Mouse (Mus musculus): ENCODE measurements around the gene Lipc. TPM values are rescaled to one million over a fixed set of nuclear protein-coding genes. Genes with fewer than 3 reads are reported as not detected.

The Lipc gene
- polyA plus RNA-seq, 1 experiment from 2014 or later, result not detected

GRCm38 (mm10) chr9:70890736-70891135, 61.3 kb downstream of the Lipc start:
- H3K9ac ChIP-seq (ENCODE audit: low read depth, low read length), result no peak overlapping the region
- DNase-seq (ENCODE audit: low spot score) (no peak), ATAC-seq (ENCODE audit: low FRiP score) (no peak)
- no peaks in the 10 kb centered on the region for H3K36me3 ChIP-seq (ENCODE audit: control insufficient read depth, insufficient read depth, low read length)
- H3K4me2 ChIP-seq (replicated peaks; ENCODE audit: low read depth, low read length), result no peak overlapping the region
- WGBS, result 90% methylated on average over 7 of the region's 7 CpGs
- H3K27me3 ChIP-seq (ENCODE audit: control insufficient read depth, insufficient read depth, low read length), result no peaks in the 10 kb centered on the region
- no peak overlapping the region for H3K27ac ChIP-seq (ENCODE audit: low read depth, low read length)
- no peaks in the 10 kb centered on the region for H3K4me1 ChIP-seq (replicated peaks; ENCODE audit: control insufficient read depth, insufficient read depth, low read length)
- no peaks in the 10 kb centered on the region for H3K9me3 ChIP-seq (ENCODE audit: control insufficient read depth, low read length)
- no peak overlapping the region for H3K4me3 ChIP-seq (ENCODE audit: low read depth, low read length)

DNA sequence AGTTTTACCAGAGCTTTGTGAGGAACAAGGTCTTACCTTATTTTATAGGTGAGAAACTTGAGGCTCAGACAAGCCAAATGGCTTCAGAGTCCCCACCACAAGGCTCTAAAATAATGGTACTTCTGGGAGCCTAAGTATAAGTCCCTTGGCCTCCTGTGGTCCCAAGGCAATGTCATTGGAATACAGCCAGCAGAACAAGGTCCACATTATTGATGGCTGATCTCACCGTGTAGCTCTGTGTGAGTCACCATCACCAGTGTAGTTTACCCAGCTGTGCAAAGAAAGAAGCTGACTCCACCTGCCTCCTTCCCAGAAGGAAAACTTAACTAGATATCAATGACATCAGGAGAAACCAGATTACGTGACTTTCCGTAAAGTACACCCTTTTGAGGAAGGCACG, 63.1 kb downstream of the Lipc start:
- H3K4me2 ChIP-seq (replicated peaks; ENCODE audit: low read depth, low read length), result no peak overlapping the region
- H3K4me3 ChIP-seq (ENCODE audit: low read depth, low read length), result no peak overlapping the region
- WGBS, result 86% methylated on average over 4 of the region's 4 CpGs
- no peak overlapping the region for H3K9ac ChIP-seq (ENCODE audit: low read depth, low read length)
- no peak for DNase-seq (ENCODE audit: low spot score)
- H3K27ac ChIP-seq (ENCODE audit: low read depth, low read length), result no peak overlapping the region
- H3K27me3 ChIP-seq (ENCODE audit: control insufficient read depth, insufficient read depth, low read length), result no peaks in the 10 kb centered on the region
- H3K9me3 ChIP-seq (ENCODE audit: control insufficient read depth, low read length), result no peaks in the 10 kb centered on the region
- H3K36me3 ChIP-seq (ENCODE audit: control insufficient read depth, insufficient read depth, low read length), result no peaks in the 10 kb centered on the region
- no peak for ATAC-seq (ENCODE audit: low FRiP score)
- no peaks in the 10 kb centered on the region for H3K4me1 ChIP-seq (replicated peaks; ENCODE audit: control insufficient read depth, insufficient read depth, low read length)

- Histone ChIP-seq H3K9ac (ENCODE audit: low read depth, low read length) (no peak overlapping the region), H3K27me3 (ENCODE audit: control insufficient read depth, insufficient read depth, low read length) (no peaks in the 10 kb centered on the region), H3K36me3 (ENCODE audit: control insufficient read depth, insufficient read depth, low read length) (no peaks in the 10 kb centered on the region), H3K4me2 (replicated peaks; ENCODE audit: low read depth, low read length) (no peak overlapping the region), H3K27ac (ENCODE audit: low read depth, low read length) (no peak overlapping the region), H3K9me3 (ENCODE audit: control insufficient read depth, low read length) (no peaks in the 10 kb centered on the region), H3K4me3 (ENCODE audit: low read depth, low read length) (no peak overlapping the region), H3K4me1 (replicated peaks; ENCODE audit: control insufficient read depth, insufficient read depth, low read length) (no peaks in the 10 kb centered on the region)
- no peak for DNase-seq (ENCODE audit: low spot score)
- no peak for ATAC-seq (ENCODE audit: low FRiP score)
- WGBS, result 92% methylated on average over 2 of the region's 2 CpGs
Measured at GRCm38 (mm10) chr9:70888556-70888955, 63.5 kb downstream of the Lipc start.

- no peak overlapping the region for H3K27ac ChIP-seq (ENCODE audit: low read depth, low read length)
- no peaks in the 10 kb centered on the region for H3K9me3 ChIP-seq (ENCODE audit: control insufficient read depth, low read length)
- ATAC-seq (ENCODE audit: low FRiP score), result no peak
- DNase-seq (ENCODE audit: low spot score), result no peak
- no peak overlapping the region for H3K4me2 ChIP-seq (replicated peaks; ENCODE audit: low read depth, low read length)
- H3K27me3 ChIP-seq (ENCODE audit: control insufficient read depth, insufficient read depth, low read length), result no peaks in the 10 kb centered on the region
- H3K36me3 ChIP-seq (ENCODE audit: control insufficient read depth, insufficient read depth, low read length), result no peaks in the 10 kb centered on the region
- no peaks in the 10 kb centered on the region for H3K4me1 ChIP-seq (replicated peaks; ENCODE audit: control insufficient read depth, insufficient read depth, low read length)
- no peak overlapping the region for H3K4me3 ChIP-seq (ENCODE audit: low read depth, low read length)
- 77% methylated on average over 5 of the region's 5 CpGs for WGBS
- H3K9ac ChIP-seq (ENCODE audit: low read depth, low read length), result no peak overlapping the region
Measured at GRCm38 (mm10) chr9:70881982-70882381, 70.0 kb downstream of the Lipc start.

DNA sequence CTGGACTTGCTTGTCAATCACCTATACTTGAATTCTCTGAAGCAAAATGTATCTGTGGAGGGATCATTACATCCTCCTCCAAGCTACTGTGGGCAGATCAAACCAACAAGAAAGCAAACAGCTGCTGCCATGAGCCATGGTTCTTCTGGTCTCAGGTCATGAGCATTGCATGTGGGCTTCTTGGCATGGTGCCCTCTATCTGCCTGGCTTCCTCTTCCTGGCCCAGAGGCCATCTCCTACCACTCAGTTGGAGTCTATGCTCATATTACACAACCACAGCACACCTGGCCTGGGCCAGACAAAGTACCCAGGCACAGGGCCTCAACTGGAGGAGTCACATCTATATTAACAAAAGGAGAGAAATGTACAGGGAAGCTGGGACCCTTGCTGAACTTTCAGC, 73.2 kb downstream of the Lipc start:
- no peaks in the 10 kb centered on the region for H3K36me3 ChIP-seq (ENCODE audit: control insufficient read depth, insufficient read depth, low read length)
- no peaks in the 10 kb centered on the region for H3K27me3 ChIP-seq (ENCODE audit: control insufficient read depth, insufficient read depth, low read length)
- H3K4me1 ChIP-seq (replicated peaks; ENCODE audit: control insufficient read depth, insufficient read depth, low read length), result no peaks in the 10 kb centered on the region
- DNase-seq (ENCODE audit: low spot score) (no peak), ATAC-seq (ENCODE audit: low FRiP score) (no peak)
- H3K9me3 ChIP-seq (ENCODE audit: control insufficient read depth, low read length), result no peaks in the 10 kb centered on the region
- no peak overlapping the region for H3K4me3 ChIP-seq (ENCODE audit: low read depth, low read length)
- H3K9ac ChIP-seq (ENCODE audit: low read depth, low read length), result no peak overlapping the region
- no peak overlapping the region for H3K27ac ChIP-seq (ENCODE audit: low read depth, low read length)
- no peak overlapping the region for H3K4me2 ChIP-seq (replicated peaks; ENCODE audit: low read depth, low read length)

- 95% methylated on average over 5 of the region's 5 CpGs for WGBS
- no peak for ATAC-seq (ENCODE audit: low FRiP score)
- no peak overlapping the region for H3K4me2 ChIP-seq (replicated peaks; ENCODE audit: low read depth, low read length)
- no peaks in the 10 kb centered on the region for H3K4me1 ChIP-seq (replicated peaks; ENCODE audit: control insufficient read depth, insufficient read depth, low read length)
- no peak overlapping the region for H3K9ac ChIP-seq (ENCODE audit: low read depth, low read length)
- H3K9me3 ChIP-seq (ENCODE audit: control insufficient read depth, low read length), result no peaks in the 10 kb centered on the region
- H3K4me3 ChIP-seq (ENCODE audit: low read depth, low read length), result no peak overlapping the region
- H3K27ac ChIP-seq (ENCODE audit: low read depth, low read length), result no peak overlapping the region
- no peaks in the 10 kb centered on the region for H3K36me3 ChIP-seq (ENCODE audit: control insufficient read depth, insufficient read depth, low read length)
- no peaks in the 10 kb centered on the region for H3K27me3 ChIP-seq (ENCODE audit: control insufficient read depth, insufficient read depth, low read length)
- DNase-seq (ENCODE audit: low spot score), result no peak
Measured at GRCm38 (mm10) chr9:70878157-70878556, 73.9 kb downstream of the Lipc start.

GRCm38 (mm10) chr9:70875490-70875889, 76.5 kb downstream of the Lipc start:
- no peak overlapping the region for H3K27ac ChIP-seq (ENCODE audit: low read depth, low read length)
- no peak for DNase-seq (ENCODE audit: low spot score)
- no peak overlapping the region for H3K9ac ChIP-seq (ENCODE audit: low read depth, low read length)
- no peaks in the 10 kb centered on the region for H3K9me3 ChIP-seq (ENCODE audit: control insufficient read depth, low read length)
- H3K4me2 ChIP-seq (replicated peaks; ENCODE audit: low read depth, low read length), result no peak overlapping the region
- ATAC-seq (ENCODE audit: low FRiP score), result no peak
- H3K27me3 ChIP-seq (ENCODE audit: control insufficient read depth, insufficient read depth, low read length), result no peaks in the 10 kb centered on the region
- no peaks in the 10 kb centered on the region for H3K4me1 ChIP-seq (replicated peaks; ENCODE audit: control insufficient read depth, insufficient read depth, low read length)
- no peaks in the 10 kb centered on the region for H3K36me3 ChIP-seq (ENCODE audit: control insufficient read depth, insufficient read depth, low read length)
- no peak overlapping the region for H3K4me3 ChIP-seq (ENCODE audit: low read depth, low read length)
- WGBS, result 69% methylated on average over 4 of the region's 4 CpGs

DNA sequence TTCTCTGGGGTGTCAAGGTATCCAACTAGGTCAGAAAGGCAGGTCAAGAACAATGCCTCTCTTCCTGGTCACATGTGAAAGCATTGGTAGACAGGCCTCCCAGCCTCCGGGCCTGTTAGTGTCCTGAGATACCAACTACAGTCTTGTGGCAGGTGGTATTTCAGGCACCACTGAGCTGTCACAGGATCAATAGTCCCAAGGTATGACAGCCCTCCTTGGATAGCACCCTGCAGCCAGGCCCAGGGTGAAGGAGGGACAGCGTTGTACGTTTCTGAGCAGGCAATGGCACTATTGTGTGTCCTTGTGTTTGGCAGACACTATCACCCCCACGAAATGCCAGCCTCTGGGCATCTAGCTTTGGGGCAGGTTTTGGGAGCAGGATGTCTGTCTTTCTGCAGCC, 77.0 kb downstream of the Lipc start:
- Histone ChIP-seq H3K36me3 (ENCODE audit: control insufficient read depth, insufficient read depth, low read length) (no peaks in the 10 kb centered on the region), H3K27me3 (ENCODE audit: control insufficient read depth, insufficient read depth, low read length) (no peaks in the 10 kb centered on the region), H3K4me2 (replicated peaks; ENCODE audit: low read depth, low read length) (no peak overlapping the region), H3K9ac (ENCODE audit: low read depth, low read length) (no peak overlapping the region), H3K4me3 (ENCODE audit: low read depth, low read length) (no peak overlapping the region), H3K9me3 (ENCODE audit: control insufficient read depth, low read length) (no peaks in the 10 kb centered on the region), H3K4me1 (replicated peaks; ENCODE audit: control insufficient read depth, insufficient read depth, low read length) (no peaks in the 10 kb centered on the region), H3K27ac (ENCODE audit: low read depth, low read length) (no peak overlapping the region)
- DNase-seq (ENCODE audit: low spot score) (no peak), ATAC-seq (ENCODE audit: low FRiP score) (no peak)
- 83% methylated on average over 4 of the region's 4 CpGs for WGBS

- DNase-seq (ENCODE audit: low spot score), result no peak
- WGBS, result 88% methylated on average over 8 of the region's 8 CpGs
- Histone ChIP-seq H3K4me2 (replicated peaks; ENCODE audit: low read depth, low read length) (no peak overlapping the region), H3K9me3 (ENCODE audit: control insufficient read depth, low read length) (no peaks in the 10 kb centered on the region), H3K4me3 (ENCODE audit: low read depth, low read length) (no peak overlapping the region), H3K9ac (ENCODE audit: low read depth, low read length) (no peak overlapping the region), H3K27ac (ENCODE audit: low read depth, low read length) (no peak overlapping the region), H3K4me1 (replicated peaks; ENCODE audit: control insufficient read depth, insufficient read depth, low read length) (no peaks in the 10 kb centered on the region), H3K27me3 (ENCODE audit: control insufficient read depth, insufficient read depth, low read length) (no peaks in the 10 kb centered on the region), H3K36me3 (ENCODE audit: control insufficient read depth, insufficient read depth, low read length) (no peaks in the 10 kb centered on the region)
- no peak for ATAC-seq (ENCODE audit: low FRiP score)
Measured at GRCm38 (mm10) chr9:70872675-70873074, 79.4 kb downstream of the Lipc start.
